Mouse (Mus musculus): ENCODE results near the gene Miga2. TPM values are rescaled to one million over a fixed set of nuclear protein-coding genes. Genes with fewer than 3 reads are reported as not detected.

The Miga2 gene
- 8.5 and 10.0 TPM in 2 replicates for polyA plus RNA-seq (2015; fragmentation: Nextera tagmentation; extraction: Ambion mirVana)

DNA sequence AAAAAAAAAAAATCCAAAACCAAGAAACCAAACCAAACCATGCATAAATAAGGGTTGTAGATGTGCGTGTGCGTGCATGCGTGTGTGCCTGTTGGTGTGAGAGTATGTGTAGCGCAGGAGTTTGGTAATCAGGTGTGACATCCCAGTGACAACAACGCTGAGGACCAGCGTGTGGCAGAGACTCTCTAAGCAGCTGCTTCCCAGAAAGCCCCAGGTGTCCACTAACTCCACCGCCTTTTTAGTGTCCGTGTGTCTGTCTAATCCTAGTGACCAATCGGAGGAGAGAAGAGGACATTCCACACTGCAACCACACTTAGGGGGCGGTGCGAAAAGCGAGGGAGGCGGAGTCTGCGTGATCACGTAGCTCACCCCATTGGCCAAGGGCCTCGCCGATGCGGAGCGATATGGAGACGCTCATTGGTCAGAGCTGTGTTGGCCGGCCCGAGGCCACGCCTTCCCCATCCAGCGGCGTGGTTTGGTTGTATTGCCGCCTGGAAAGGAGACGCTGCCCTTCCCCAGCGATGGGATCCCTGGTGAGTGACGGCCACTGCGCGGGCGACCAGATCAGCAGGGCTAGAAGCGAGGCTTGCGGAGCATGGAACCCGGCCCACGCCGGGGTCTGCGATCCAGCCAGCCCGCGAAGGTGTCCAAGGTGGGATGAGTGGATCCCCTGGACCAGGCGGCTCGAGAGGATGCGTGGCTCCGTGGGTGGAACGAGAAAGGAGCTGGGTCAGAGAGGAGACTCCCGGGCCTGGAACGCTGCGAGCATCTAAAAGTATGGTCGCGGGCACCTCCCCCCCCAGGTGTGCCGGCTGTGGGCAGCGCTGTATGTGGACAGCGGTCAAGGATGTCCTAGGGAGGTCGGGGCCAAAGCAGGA, at the start of gene Miga2:
TSS of gene Miga2 (plus strand) at position 461 of the 878 bp plus-strand sequence.
- ATAC-seq (ENCODE audit: low read depth) (peak; percentile 96), DNase-seq (peak; percentile 100)
- H3K4me2 ChIP-seq = peak within 1 kb of the TSS; percentile 94
- under 1% methylated on average over 54 of the region's 54 CpGs for WGBS (ENCODE audit: insufficient replicate concordance)
- H3K27ac ChIP-seq = peak within 1 kb of the TSS; percentile 76
- H3K4me1 ChIP-seq (replicated peaks) = peaks cover 37% of the 10 kb centered on the region
- H3K27me3 ChIP-seq = no peaks in the 10 kb centered on the region
- peak within 1 kb of the TSS; percentile 81 for H3K9ac ChIP-seq
- H3K36me3 ChIP-seq = peaks cover 22% of the 10 kb centered on the region
- peak within 1 kb of the TSS; percentile 73 for H3K4me3 ChIP-seq (replicated peaks)
- H3K9me3 ChIP-seq (replicated peaks) = peaks cover 5% of the 10 kb centered on the region; the same call in 1 of the 2 replicates

DNA sequence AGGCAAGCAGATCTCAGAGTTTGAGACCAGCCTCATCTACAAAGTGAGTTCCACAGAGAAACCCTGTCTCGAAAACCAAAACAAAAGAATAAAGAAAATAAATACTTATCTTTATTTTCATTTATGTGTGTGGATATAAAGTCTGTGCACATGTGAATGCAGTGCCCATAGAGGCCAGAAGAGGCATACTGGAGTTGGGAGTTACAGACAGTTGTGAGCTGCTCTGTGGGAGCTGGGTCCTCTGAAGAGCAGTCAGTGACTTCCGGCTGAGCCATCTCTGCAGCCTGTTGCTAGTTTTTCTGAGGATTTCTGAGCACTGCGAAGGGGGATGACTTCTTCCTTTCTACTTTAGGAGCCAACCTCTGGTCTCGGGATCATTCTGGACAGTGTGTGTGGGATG, 47.9 kb upstream of the Miga2 start:
- Histone ChIP-seq H3K27me3 (no peaks in the 10 kb centered on the region), H3K9me3 (replicated peaks) (no peaks in the 10 kb centered on the region), H3K36me3 (peaks cover 89% of the 10 kb centered on the region), H3K4me1 (replicated peaks) (no peaks in the 10 kb centered on the region), H3K4me2 (no peak overlapping the region), H3K27ac (no peak overlapping the region), H3K4me3 (replicated peaks) (no peak overlapping the region), H3K9ac (no peak overlapping the region)
- DNase-seq = no peak
- ATAC-seq (ENCODE audit: low read depth) = no peak
- 80% methylated on average over 4 of the region's 4 CpGs for WGBS (ENCODE audit: insufficient replicate concordance)

DNA sequence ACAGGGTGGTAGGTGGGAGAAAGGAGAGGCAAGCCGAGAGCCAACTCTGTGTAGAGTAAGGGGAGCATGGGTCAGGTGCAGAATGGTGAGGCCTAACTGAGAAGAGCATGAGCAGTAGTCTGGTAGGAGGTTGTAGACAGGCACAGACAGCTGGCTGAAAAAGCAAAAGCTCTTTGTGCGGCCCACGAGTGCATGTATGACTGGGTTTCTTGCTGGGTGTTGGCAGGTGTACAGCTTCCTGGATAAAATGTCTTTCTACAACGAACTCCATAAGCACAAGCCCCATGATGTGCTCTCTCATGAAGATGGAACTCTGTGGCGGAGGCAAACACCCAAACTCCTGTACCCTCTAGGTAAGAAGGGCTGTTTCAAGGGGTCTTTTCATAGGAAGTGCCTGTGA, 47.1 kb upstream of the Miga2 start:
- ATAC-seq (ENCODE audit: low read depth) (no peak), DNase-seq (no peak)
- Histone ChIP-seq H3K4me1 (replicated peaks) (no peaks in the 10 kb centered on the region), H3K9ac (no peak overlapping the region), H3K27me3 (no peaks in the 10 kb centered on the region), H3K27ac (no peak overlapping the region), H3K36me3 (peaks cover 90% of the 10 kb centered on the region), H3K4me2 (no peak overlapping the region), H3K9me3 (replicated peaks) (no peaks in the 10 kb centered on the region), H3K4me3 (replicated peaks) (no peak overlapping the region)
- 81% methylated on average over 5 of the region's 5 CpGs for WGBS (ENCODE audit: insufficient replicate concordance)

DNA sequence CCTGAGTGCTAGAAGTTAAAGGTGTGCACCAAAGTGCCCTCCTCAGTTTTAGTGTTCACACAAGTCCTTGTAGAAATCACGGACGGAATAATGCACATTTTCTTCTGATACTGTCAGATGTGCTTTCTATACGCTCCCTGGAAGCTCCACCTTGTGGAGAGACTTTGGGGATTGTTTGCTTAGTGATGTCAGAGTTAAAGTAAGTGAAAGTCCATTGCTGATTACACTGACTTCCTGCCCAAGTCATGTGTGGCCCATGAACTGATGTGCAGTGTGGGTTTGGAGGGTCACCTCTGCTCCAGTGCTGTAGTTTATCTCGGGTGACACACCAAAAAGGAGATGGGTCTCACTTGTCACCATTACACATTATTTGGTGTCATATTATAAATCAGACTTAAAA, 44.8 kb upstream of the Miga2 start:
- H3K27ac ChIP-seq = no peak overlapping the region
- H3K36me3 ChIP-seq = peaks cover 91% of the 10 kb centered on the region
- H3K9ac ChIP-seq = no peak overlapping the region
- DNase-seq (no peak), ATAC-seq (ENCODE audit: low read depth) (peak; percentile 62)
- H3K4me2 ChIP-seq = no peak overlapping the region
- H3K4me3 ChIP-seq (replicated peaks) = no peak overlapping the region
- H3K4me1 ChIP-seq (replicated peaks) = no peaks in the 10 kb centered on the region
- no peaks in the 10 kb centered on the region for H3K27me3 ChIP-seq
- H3K9me3 ChIP-seq (replicated peaks) = no peaks in the 10 kb centered on the region
- WGBS (ENCODE audit: insufficient replicate concordance) = 76% methylated on average over 4 of the region's 4 CpGs

DNA sequence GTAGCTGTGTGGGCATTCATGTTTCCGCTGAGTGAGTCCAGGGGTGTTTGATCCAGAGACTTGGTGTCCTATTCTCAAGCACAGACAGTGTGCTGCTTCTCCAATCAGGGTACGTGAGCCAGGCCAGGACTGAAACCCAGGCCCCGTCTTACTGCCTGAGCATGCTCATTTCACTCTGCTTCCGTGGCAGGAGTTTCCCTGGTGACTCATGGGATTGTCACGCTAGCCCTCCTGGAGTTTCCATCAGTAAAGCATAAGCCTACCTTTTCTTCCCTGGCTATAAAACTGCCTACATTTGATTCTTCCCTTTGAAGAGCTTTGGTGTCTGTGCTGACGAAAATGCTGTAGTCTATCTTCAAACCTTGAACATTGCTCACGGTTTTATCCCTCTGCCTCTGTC, 40.9 kb upstream of the Miga2 start:
- Histone ChIP-seq H3K9ac (no peak overlapping the region), H3K4me1 (replicated peaks) (no peaks in the 10 kb centered on the region), H3K4me3 (replicated peaks) (no peak overlapping the region), H3K27ac (no peak overlapping the region), H3K9me3 (replicated peaks) (no peaks in the 10 kb centered on the region), H3K4me2 (no peak overlapping the region), H3K36me3 (peaks cover 92% of the 10 kb centered on the region), H3K27me3 (no peaks in the 10 kb centered on the region)
- DNase-seq (no peak), ATAC-seq (ENCODE audit: low read depth) (no peak)
- WGBS (ENCODE audit: insufficient replicate concordance) = 87% methylated on average over 7 of the region's 7 CpGs

DNA sequence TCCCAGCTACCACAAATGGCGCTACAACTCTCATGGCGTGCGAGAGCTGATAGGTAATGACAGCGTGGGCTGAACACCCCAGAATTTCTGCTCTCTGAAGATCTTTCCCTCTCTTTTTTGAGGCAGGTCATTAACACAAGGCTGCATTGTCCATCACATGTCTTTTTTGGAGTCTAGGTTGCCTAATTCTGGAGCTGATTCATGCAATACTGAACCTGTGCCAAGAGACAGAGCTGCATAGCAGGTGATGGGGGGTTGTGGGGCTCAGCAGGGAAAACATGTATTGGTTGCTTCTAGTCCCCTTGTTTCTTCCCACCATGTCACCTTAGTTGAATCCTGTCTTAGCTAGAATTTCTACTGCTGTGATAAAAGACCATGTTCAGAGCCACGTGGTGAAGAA, 38.7 kb upstream of the Miga2 start:
- H3K4me1 ChIP-seq (replicated peaks) = no peaks in the 10 kb centered on the region
- H3K4me2 ChIP-seq = no peak overlapping the region
- 84% methylated on average over 5 of the region's 5 CpGs for WGBS (ENCODE audit: insufficient replicate concordance)
- H3K9me3 ChIP-seq (replicated peaks) = no peaks in the 10 kb centered on the region
- peaks cover 96% of the 10 kb centered on the region for H3K36me3 ChIP-seq
- H3K27me3 ChIP-seq = no peaks in the 10 kb centered on the region
- no peak overlapping the region for H3K4me3 ChIP-seq (replicated peaks)
- DNase-seq (no peak), ATAC-seq (ENCODE audit: low read depth) (no peak)
- no peak overlapping the region for H3K27ac ChIP-seq
- H3K9ac ChIP-seq = no peak overlapping the region

DNA sequence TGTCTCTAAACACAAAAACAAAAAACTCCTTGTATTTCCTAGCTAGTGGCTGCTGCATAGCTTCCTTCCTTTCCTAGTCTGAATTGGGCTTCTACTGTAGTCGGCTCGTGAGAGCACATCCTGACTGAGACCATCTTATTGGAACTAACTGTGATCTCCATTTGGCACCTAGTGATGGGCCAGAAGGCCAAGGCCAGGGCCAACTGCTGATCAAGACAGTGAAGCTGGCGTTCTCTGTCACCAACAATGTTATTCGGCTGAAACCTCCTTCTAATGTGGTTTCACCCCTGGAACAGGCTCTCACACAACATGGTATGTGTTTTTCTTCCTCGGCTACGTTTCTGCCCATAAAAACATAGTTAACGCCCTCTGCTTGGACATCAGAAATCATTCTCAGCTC, 36.8 kb upstream of the Miga2 start:
- no peaks in the 10 kb centered on the region for H3K9me3 ChIP-seq (replicated peaks)
- H3K9ac ChIP-seq = no peak overlapping the region
- H3K36me3 ChIP-seq = peaks cover 98% of the 10 kb centered on the region
- no peaks in the 10 kb centered on the region for H3K4me1 ChIP-seq (replicated peaks)
- ATAC-seq (ENCODE audit: low read depth) (no peak), DNase-seq (no peak)
- H3K4me3 ChIP-seq (replicated peaks) = no peak overlapping the region
- 84% methylated on average over 7 of the region's 7 CpGs for WGBS (ENCODE audit: insufficient replicate concordance)
- H3K27me3 ChIP-seq = no peaks in the 10 kb centered on the region
- no peak overlapping the region for H3K27ac ChIP-seq
- no peak overlapping the region for H3K4me2 ChIP-seq

DNA sequence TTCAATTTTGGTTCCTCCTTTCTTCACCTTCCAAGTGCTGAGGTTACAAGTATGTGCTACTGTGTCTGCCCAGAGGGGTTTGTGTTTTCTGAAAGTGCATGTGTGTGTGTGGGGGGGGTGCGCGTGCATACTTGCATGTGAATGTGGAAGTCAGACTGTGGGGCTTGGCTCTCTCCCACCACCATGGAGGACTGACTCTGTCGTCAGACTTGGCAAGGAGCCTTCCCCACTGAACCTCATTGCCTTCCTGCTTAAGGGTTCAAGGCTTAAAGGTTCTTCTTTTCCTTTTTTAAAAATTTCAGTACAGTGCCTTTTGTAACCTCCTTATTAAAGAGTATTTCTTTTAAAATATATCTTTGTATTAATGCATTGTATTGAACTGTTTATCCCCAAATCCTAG, 35.2 kb upstream of the Miga2 start:
- ATAC-seq (ENCODE audit: low read depth) (no peak), DNase-seq (no peak)
- Histone ChIP-seq H3K27me3 (no peaks in the 10 kb centered on the region), H3K4me1 (replicated peaks) (no peaks in the 10 kb centered on the region), H3K4me2 (no peak overlapping the region), H3K27ac (no peak overlapping the region), H3K36me3 (peaks cover 98% of the 10 kb centered on the region), H3K4me3 (replicated peaks) (no peak overlapping the region), H3K9me3 (replicated peaks) (no peaks in the 10 kb centered on the region), H3K9ac (no peak overlapping the region)
- 90% methylated on average over 3 of the region's 3 CpGs for WGBS (ENCODE audit: insufficient replicate concordance)

DNA sequence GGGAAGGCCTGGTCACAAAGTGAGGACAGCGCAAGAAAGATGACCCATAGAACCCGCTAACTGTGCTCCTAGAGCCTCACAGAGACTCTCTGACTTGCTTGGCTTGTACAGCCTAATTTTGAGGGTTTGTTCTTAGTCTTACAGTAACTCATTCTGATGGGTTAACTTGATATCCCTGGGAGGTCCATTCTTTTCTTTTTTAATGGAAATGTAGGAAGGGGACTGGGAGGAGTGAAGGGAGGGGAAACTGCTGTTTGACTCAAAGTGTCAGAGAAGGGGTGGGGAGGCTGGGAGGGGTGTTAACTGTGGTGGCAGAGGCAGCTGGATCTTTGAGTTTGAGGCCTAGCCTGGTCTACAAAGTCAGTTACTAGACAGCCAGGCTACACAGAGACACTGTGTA, 28.7 kb upstream of the Miga2 start:
- no peaks in the 10 kb centered on the region for H3K4me1 ChIP-seq (replicated peaks)
- no peak overlapping the region for H3K4me2 ChIP-seq
- H3K4me3 ChIP-seq (replicated peaks) = no peak overlapping the region
- no peak overlapping the region for H3K9ac ChIP-seq
- H3K27me3 ChIP-seq = no peaks in the 10 kb centered on the region
- no peaks in the 10 kb centered on the region for H3K9me3 ChIP-seq (replicated peaks)
- 93% methylated on average over 2 of the region's 2 CpGs for WGBS (ENCODE audit: insufficient replicate concordance)
- ATAC-seq (ENCODE audit: low read depth) (no peak), DNase-seq (no peak)
- H3K36me3 ChIP-seq = peaks cover 98% of the 10 kb centered on the region
- H3K27ac ChIP-seq = no peak overlapping the region

DNA sequence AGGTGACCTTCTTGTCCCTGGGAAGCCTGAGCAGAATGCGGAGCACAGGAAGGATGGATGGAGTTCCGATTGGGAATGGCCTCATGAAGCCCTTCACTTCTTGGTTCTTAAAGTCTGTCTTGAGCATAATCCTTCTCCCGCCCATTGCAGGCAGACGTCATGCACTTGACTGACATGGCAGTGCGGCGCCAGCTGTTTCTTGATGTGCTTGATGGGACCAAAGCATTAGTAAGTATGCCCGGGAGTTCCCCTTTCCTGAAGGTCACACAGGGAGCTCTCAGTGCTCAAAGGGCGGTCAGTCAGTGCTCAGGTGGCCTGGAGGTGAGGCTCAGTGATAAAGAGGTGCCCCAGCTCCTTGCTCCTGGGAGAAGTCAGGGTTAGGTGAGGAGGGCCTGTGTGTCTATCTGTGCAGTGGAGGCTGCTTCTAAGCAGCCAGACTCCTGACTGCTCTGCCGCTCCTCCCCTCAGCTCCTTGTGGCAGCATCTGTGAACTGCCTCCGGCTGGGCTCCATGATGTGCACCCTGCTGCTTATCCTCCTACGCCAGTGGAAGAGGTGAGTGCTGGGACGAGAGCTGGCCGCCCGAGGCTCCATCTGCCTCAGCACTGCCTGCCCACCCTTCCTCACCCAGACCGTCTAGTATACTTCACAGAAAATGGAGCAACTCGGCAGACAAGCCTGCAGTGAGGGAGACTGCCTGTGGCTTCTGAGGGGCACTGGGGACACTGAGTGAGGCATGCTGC, 27.7 kb upstream of the Miga2 start:
- DNase-seq (no peak), ATAC-seq (ENCODE audit: low read depth) (no peak)
- H3K27me3 ChIP-seq = no peaks in the 10 kb centered on the region
- peaks cover 98% of the 10 kb centered on the region for H3K36me3 ChIP-seq
- no peak overlapping the region for H3K27ac ChIP-seq
- no peak overlapping the region for H3K4me3 ChIP-seq (replicated peaks)
- H3K4me1 ChIP-seq (replicated peaks) = no peaks in the 10 kb centered on the region
- H3K9ac ChIP-seq = no peak overlapping the region
- WGBS (ENCODE audit: insufficient replicate concordance) = 82% methylated on average over 16 of the region's 16 CpGs
- H3K4me2 ChIP-seq = no peak overlapping the region
- H3K9me3 ChIP-seq (replicated peaks) = no peaks in the 10 kb centered on the region

DNA sequence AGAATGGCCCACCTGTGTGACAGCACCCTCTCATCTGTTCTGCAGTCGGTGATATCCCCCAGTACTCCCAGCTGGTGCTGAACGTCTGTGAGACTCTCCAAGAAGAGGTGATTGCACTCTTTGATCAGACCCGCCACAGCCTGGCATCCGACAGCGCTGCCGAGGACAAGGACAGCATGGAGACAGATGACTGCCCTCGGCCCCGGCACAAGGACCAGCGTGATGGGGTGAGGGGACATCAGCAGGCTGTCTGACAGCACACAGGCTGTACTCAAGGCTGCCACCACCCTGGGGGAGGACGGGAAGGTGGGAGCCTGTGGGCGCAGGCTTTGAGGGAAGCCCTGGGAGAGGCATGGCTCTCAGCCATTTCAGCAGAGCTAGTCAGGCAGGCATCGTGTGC, 26.9 kb upstream of the Miga2 start:
- 86% methylated on average over 12 of the region's 12 CpGs for WGBS (ENCODE audit: insufficient replicate concordance)
- no peaks in the 10 kb centered on the region for H3K9me3 ChIP-seq (replicated peaks)
- H3K9ac ChIP-seq = no peak overlapping the region
- no peaks in the 10 kb centered on the region for H3K27me3 ChIP-seq
- H3K4me2 ChIP-seq = no peak overlapping the region
- ATAC-seq (ENCODE audit: low read depth) (no peak), DNase-seq (no peak)
- H3K4me1 ChIP-seq (replicated peaks) = no peaks in the 10 kb centered on the region
- peaks cover 98% of the 10 kb centered on the region for H3K36me3 ChIP-seq
- H3K27ac ChIP-seq = no peak overlapping the region
- H3K4me3 ChIP-seq (replicated peaks) = no peak overlapping the region

Data from liver, embryonic 13.5 days (tissue).